Mouse (Mus musculus) mouse trophoblast stem cell (cell line): ENCODE results near the gene Mrpl16.

Experiments
- in situ Hi-C, 2 experiments: fragments of 300-500 bp; cut with MseI, MboI; formaldehyde crosslinking; loops; 2 replicates in 1 of 2; 3 replicates in 1 of 2; pipeline ENCODE4 v1.15.1; 2025

The Mrpl16 gene

GRCm38 (mm10) chr19:11800531-11801315, 30.5 kb downstream of the Mrpl16 start:
- in situ Hi-C loops, result no loop called here

GRCm38 (mm10) chr19:11804423-11804822, 34.2 kb downstream of the Mrpl16 start:
- in situ Hi-C loops, result no loop called here

GRCm38 (mm10) chr19:11807251-11807650, 37.1 kb downstream of the Mrpl16 start:
- in situ Hi-C loops, result no loop called here

DNA sequence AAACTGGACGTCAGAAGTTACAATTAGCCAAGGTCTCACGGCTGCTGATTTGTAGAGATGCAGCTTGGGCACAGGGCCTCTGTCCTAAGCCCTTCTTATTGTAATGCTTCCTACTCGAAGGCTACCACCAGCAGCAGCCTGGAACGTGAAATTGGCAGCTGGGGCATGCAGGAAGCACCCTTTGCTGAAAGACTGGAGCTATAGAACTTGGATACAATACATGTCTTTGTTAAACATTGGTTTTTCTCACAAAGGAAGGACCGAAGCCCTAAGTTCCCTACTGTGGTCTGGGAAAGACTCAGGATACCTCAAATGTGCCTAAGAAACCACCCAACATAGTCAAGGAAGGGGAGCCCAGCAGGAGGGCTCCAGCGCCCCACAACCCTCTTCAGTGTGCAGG, 37.6 kb downstream of the Mrpl16 start:
- in situ Hi-C loops, result no loop called here

DNA sequence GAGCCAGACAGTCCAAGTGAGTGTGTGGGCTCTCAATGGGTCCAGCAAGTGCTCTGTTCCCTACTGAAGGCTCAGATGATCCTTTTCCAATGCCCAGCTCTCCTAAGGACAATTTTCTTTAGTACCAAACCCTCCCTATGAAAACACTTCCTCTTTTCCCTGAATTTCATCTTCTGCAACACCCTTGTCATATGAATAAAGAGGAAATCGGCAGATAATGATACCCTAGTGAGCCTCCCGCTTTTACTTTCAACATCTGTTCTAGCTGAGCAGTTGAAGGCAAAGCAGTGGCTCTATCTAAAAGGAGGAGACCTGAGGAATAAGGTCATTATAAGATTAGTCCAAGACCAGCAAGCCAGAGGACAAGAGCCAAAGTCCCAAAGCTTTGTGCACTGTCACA, 38.3 kb downstream of the Mrpl16 start:
- in situ Hi-C loops, result no loop called here

DNA sequence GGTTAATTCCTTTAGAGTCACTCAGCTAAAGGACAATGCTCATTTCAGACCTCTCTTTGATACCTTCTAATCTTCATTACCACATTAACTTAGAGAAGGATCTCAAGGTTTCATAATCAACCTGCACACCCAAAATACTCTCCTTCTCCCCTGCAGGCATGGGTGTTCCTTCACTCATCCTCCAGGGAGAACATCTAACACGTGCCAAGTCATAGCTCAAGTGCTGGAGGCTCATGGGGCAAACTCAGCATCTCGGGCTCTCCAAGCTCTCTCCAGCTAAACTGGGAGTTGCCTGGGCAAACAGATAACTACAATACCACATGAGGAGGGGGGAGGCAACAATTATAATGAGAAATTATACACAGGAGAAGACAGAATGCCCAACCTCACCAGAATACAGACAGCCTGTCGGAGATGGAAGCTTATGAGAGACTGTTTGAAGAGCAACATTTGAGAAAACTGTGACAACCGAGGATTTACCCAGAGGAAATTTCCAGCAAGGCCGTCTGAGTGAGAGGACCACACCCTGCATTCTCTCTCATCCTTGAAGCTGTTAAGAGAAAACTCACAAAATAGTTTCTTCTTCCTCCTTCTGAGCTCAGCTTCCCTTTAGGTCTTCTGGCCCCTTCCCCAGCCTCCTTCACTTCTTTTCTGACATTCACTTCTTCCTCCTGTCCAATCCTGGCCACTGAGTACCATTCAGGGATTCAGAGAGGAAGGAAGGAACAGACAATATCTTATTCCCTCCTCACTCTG, 40.0 kb downstream of the Mrpl16 start:
- in situ Hi-C loops, result loop anchor here in 1 of 2 experiments (10.0 kb wide), 1 partner anchor 105 kb away; the partner anchor contains the start of gene Patl1

GRCm38 (mm10) chr19:11810856-11811255, 40.7 kb downstream of the Mrpl16 start:
- in situ Hi-C loops, result loop anchor here in 1 of 2 experiments (10.0 kb wide), 1 partner anchor 104 kb away; the partner anchor contains the start of gene Patl1

- in situ Hi-C loops, result loop anchor here in 1 of 2 experiments (10.0 kb wide), 1 partner anchor 103 kb away; the partner anchor contains the start of gene Patl1
Measured at GRCm38 (mm10) chr19:11811688-11812365, 41.6 kb downstream of the Mrpl16 start.

GRCm38 (mm10) chr19:11813136-11813535, 42.9 kb downstream of the Mrpl16 start:
- in situ Hi-C loops, result loop anchor here in 1 of 2 experiments (10.0 kb wide), 1 partner anchor 102 kb away; the partner anchor contains the start of gene Patl1

- in situ Hi-C loops, result loop anchor here in 1 of 2 experiments (10.0 kb wide), 1 partner anchor 101 kb away; the partner anchor contains the start of gene Patl1
Measured at GRCm38 (mm10) chr19:11813649-11814048, 43.5 kb downstream of the Mrpl16 start.

- in situ Hi-C loops, result loop anchor here in 1 of 2 experiments (10.0 kb wide), 1 partner anchor 100 kb away; the partner anchor contains the start of gene Patl1
Measured at GRCm38 (mm10) chr19:11814742-11815333, 44.6 kb downstream of the Mrpl16 start.

- in situ Hi-C loops, result loop anchor here in 1 of 2 experiments (10.0 kb wide), 1 partner anchor 98 kb away; the partner anchor contains the start of gene Patl1
Measured at GRCm38 (mm10) chr19:11816706-11817105, 46.5 kb downstream of the Mrpl16 start.

GRCm38 (mm10) chr19:11817586-11817985, 47.4 kb downstream of the Mrpl16 start:
- in situ Hi-C loops, result loop anchor here in 1 of 2 experiments (10.0 kb wide), 1 partner anchor 97 kb away; the partner anchor contains the start of gene Patl1

GRCm38 (mm10) chr19:11818199-11819142, 48.3 kb downstream of the Mrpl16 start:
- in situ Hi-C loops, result loop anchor here in 1 of 2 experiments (10.0 kb wide), 1 partner anchor 96 kb away; the partner anchor contains the start of gene Patl1

DNA sequence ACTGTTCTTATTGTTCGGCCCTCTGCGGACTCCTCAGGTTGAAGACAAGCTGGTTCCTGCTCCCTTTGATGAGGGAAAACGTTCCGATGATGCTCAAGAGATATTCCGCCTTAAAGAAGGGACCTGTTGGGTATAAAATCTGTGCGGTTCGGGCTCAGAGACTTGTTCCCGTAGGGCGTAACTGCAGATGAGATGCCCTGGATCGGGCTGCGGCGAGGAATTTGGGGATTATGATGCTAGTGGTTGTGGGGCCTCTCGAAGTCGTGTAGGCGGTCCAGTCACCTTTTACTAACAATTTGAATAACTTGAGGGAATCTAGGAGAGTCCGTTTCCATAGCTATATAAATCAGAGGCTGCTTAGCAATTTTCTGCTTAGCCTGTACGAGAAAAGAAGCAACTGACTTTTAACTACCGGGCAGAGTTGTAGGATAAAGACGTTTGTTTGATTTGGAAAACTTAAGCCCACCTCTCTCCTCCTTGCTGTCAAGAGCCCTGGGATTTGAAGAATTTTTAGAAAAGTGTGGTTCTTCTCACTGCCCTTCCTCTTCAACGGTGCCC, 49.0 kb downstream of the Mrpl16 start, which contains the start of gene Stx3:
Gene Stx3, minus strand, starts transcription at position 261 of the 558 bp plus-strand sequence.
- in situ Hi-C loops, result loop anchor here in 1 of 2 experiments (10.0 kb wide), 1 partner anchor 96 kb away; the partner anchor contains the start of gene Patl1

- in situ Hi-C loops, result loop anchor here in 1 of 2 experiments (10.0 kb wide), 1 partner anchor 95 kb away; the partner anchor contains the start of gene Patl1
Measured at GRCm38 (mm10) chr19:11819800-11820199, 49.6 kb downstream of the Mrpl16 start.

GRCm38 (mm10) chr19:11820211-11820610, 50.0 kb downstream of the Mrpl16 start:
- in situ Hi-C loops, result no loop called here

- in situ Hi-C loops, result no loop called here
Measured at GRCm38 (mm10) chr19:11823346-11824065, 53.3 kb downstream of the Mrpl16 start.
